Mouse (Mus musculus): ENCODE data around the gene Eef2k. TPM values are rescaled to one million over a fixed set of nuclear protein-coding genes. Genes with fewer than 3 reads are reported as not detected.

Gene Eef2k
- polyA plus RNA-seq, 1 experiment from 2014 or later, result 40.3 TPM

DNA sequence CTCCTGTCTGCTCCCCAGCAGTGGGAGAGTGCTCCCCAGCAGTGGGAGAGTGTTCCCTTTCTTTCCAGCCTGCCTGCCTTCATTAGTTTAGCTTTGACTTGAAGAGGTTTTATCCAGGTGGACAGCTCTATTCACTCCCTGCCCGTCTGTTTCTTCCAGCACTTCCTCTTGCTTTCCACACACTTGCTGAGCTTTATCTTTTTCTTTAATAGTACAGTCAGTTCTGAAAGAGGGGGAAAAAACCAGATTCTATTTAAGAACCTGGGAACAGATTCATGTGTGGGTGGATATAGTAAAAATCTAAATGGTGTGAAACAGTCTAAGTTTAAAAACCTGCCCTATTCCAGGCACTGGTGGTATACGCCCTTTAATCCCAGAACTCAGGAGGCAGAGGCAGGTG is 17.5 kb upstream of the Eef2k start:
- Histone ChIP-seq H3K4me2 (ENCODE audit: low read length) (no peak overlapping the region), H3K36me3 (ENCODE audit: control insufficient read depth, insufficient read depth) (no peaks in the 10 kb centered on the region), H3K4me3 (replicated peaks; ENCODE audit: low read length) (no peak overlapping the region), H3K9ac (replicated peaks; ENCODE audit: low read depth, low read length) (no peak overlapping the region), H3K27me3 (replicated peaks; ENCODE audit: control insufficient read depth, insufficient read depth, low read length) (peaks cover 8% of the 10 kb centered on the region), H3K27ac (ENCODE audit: low read length) (no peak overlapping the region), H3K9me3 (ENCODE audit: control insufficient read depth, low read length) (no peaks in the 10 kb centered on the region), H3K4me1 (replicated peaks; ENCODE audit: control insufficient read depth, insufficient read depth, low read length) (no peaks in the 10 kb centered on the region)
- ATAC-seq, result no peak
- WGBS, result 62% methylated on average over 2 of the region's 2 CpGs

DNA sequence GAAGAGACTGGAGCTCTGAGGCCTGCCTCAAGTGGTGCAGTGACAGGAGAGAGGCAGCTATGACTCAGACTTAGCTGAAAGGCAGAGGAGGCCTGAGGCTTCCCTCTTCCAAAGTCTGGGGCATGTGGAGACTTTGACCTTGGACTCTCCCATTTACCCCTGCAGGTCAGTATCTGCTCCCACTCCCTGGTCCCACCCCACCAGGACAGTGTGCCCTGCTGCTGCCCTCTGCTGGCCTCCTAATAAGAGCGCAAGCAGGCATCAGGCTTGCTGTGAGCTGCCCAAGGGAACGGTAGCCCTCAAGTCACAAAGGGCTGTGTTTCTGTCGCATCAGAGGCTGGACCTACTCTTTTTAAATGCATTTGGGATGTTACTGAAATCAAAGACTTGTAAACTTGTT is 16.2 kb upstream of the Eef2k start:
- Histone ChIP-seq H3K27ac (ENCODE audit: low read length) (no peak overlapping the region), H3K4me2 (ENCODE audit: low read length) (no peak overlapping the region), H3K9ac (replicated peaks; ENCODE audit: low read depth, low read length) (no peak overlapping the region), H3K36me3 (ENCODE audit: control insufficient read depth, insufficient read depth) (no peaks in the 10 kb centered on the region), H3K4me3 (replicated peaks; ENCODE audit: low read length) (no peak overlapping the region), H3K4me1 (replicated peaks; ENCODE audit: control insufficient read depth, insufficient read depth, low read length) (peaks cover 9% of the 10 kb centered on the region), H3K27me3 (replicated peaks; ENCODE audit: control insufficient read depth, insufficient read depth, low read length) (peaks cover 9% of the 10 kb centered on the region), H3K9me3 (ENCODE audit: control insufficient read depth, low read length) (no peaks in the 10 kb centered on the region)
- no peak for ATAC-seq
- 7% methylated on average over 3 of the region's 3 CpGs for WGBS

DNA sequence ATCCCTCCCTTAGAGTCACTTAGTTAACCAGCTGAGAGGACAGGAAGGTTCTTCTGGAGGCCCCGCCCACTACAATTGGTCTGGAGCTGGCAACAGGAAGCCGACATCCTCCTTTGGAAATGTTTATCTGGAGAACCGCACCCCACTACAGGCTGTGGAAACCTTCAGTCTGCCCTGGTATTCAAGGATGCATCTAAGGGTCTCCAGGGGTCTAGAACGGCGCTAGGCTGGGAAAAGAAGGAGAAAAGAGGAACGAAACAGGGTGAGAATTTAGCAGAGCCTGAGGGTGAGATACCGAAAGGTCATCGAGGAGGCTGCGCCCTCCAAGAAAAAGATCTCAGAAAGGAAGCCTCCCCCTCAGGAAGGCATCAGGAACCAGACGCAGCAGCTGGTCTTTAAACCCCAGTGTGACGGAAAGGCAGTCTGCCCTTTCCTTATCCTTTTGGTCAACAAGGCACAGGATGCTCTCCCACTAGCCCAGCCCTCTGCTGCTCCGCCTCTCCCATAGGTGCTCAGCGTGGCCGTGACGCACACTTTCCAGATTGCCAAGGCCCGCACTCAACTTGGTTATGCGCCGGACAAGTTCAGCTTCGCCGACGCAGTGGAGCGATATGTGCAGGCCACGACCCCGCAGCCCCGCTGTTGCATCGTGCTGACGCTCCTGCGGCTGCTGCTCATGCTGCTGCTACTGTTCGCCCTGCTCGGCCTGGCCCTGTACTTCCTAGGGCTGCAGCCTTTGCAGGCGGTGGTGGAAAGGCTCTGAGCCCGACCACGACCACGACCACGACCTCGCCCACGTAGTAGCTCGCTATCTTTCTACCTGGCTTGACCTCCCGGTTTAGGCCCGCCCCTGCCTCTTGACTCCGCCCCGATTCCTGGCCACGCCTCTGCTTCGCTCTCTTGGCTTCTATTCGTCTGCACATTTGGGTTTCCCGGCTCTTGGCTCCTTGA is 11.9 kb upstream of the Eef2k start:
- H3K9me3 ChIP-seq (ENCODE audit: control insufficient read depth, low read length), result no peaks in the 10 kb centered on the region
- H3K4me2 ChIP-seq (ENCODE audit: low read length), result peak overlapping the region; percentile 90
- H3K27ac ChIP-seq (ENCODE audit: low read length), result peak overlapping the region; percentile 30; the same call in 1 of the 2 replicates
- peaks cover 10% of the 10 kb centered on the region for H3K27me3 ChIP-seq (replicated peaks; ENCODE audit: control insufficient read depth, insufficient read depth, low read length)
- WGBS, result 1% methylated on average over 46 of the region's 46 CpGs
- H3K9ac ChIP-seq (replicated peaks; ENCODE audit: low read depth, low read length), result peak overlapping the region; percentile 71
- H3K4me3 ChIP-seq (replicated peaks; ENCODE audit: low read length), result peak overlapping the region; percentile 64
- H3K36me3 ChIP-seq (ENCODE audit: control insufficient read depth, insufficient read depth), result no peaks in the 10 kb centered on the region
- peaks cover 14% of the 10 kb centered on the region for H3K4me1 ChIP-seq (replicated peaks; ENCODE audit: control insufficient read depth, insufficient read depth, low read length)
- 0 out of 2 replicates have a peak, but pooled peaks have one; percentile 4 for ATAC-seq

DNA sequence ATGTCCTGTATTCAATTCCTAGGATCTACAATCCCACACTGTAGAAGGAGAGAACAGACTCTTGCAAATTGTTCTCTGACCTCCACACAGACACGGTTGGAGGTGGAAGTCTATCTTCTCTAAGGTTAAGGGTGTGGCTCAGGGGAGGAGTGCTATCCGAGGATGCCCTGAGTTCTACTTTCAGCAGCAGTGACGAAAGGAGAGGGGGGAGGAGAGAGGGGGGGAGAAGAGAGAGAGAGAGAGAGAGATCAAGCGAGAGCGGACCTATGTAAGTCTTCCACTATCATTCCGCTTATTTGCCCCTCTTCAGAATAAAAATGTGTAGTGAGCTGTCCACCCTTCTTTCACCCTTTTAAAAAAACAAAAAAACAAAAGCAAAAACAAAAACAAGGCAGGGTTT is 8.2 kb upstream of the Eef2k start:
- no peak for ATAC-seq
- H3K9me3 ChIP-seq (ENCODE audit: control insufficient read depth, low read length), result no peaks in the 10 kb centered on the region
- peak overlapping the region; percentile 28 for H3K9ac ChIP-seq (replicated peaks; ENCODE audit: low read depth, low read length)
- no peaks in the 10 kb centered on the region for H3K36me3 ChIP-seq (ENCODE audit: control insufficient read depth, insufficient read depth)
- H3K27me3 ChIP-seq (replicated peaks; ENCODE audit: control insufficient read depth, insufficient read depth, low read length), result peaks cover 9% of the 10 kb centered on the region
- 44% methylated on average over 6 of the region's 6 CpGs for WGBS
- H3K27ac ChIP-seq (ENCODE audit: low read length), result peak overlapping the region; percentile 51
- H3K4me3 ChIP-seq (replicated peaks; ENCODE audit: low read length), result peak overlapping the region; percentile 51
- peaks cover 16% of the 10 kb centered on the region for H3K4me1 ChIP-seq (replicated peaks; ENCODE audit: control insufficient read depth, insufficient read depth, low read length)
- H3K4me2 ChIP-seq (ENCODE audit: low read length), result peak overlapping the region; percentile 62

DNA sequence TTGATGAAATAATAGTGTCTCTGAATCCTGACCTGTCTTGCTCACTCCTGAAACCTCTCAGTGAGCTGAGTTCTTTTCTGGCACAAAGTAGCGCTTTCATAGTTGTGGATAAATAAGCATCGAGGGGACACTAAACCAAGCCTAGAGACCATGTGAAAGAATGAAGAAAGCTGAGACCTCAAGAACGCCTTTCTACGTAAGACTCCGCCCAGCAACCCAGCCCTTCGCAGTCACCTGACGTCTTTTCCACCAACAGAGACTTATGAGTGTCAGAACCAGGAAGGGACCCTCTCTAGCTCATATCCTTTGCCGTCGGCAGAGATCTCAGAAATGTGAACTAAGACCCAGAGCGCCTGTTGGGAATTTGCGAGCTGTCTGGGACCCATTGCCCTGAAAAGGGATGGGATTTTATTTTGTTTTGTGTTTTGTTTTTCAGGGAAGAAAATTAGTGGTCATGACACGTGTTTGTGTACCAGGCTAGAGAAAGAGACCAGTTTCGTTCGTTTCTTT is 7.7 kb upstream of the Eef2k start:
- peaks cover 16% of the 10 kb centered on the region for H3K4me1 ChIP-seq (replicated peaks; ENCODE audit: control insufficient read depth, insufficient read depth, low read length)
- H3K27ac ChIP-seq (ENCODE audit: low read length), result peak overlapping the region; percentile 51
- 4% methylated on average over 14 of the region's 14 CpGs for WGBS
- peak overlapping the region; percentile 51 for H3K4me3 ChIP-seq (replicated peaks; ENCODE audit: low read length)
- H3K9me3 ChIP-seq (ENCODE audit: control insufficient read depth, low read length), result no peaks in the 10 kb centered on the region
- peaks cover 4% of the 10 kb centered on the region for H3K27me3 ChIP-seq (replicated peaks; ENCODE audit: control insufficient read depth, insufficient read depth, low read length)
- H3K9ac ChIP-seq (replicated peaks; ENCODE audit: low read depth, low read length), result peak overlapping the region; percentile 28
- ATAC-seq, result peak; percentile 88
- H3K4me2 ChIP-seq (ENCODE audit: low read length), result peak overlapping the region; percentile 62
- H3K36me3 ChIP-seq (ENCODE audit: control insufficient read depth, insufficient read depth), result no peaks in the 10 kb centered on the region

DNA sequence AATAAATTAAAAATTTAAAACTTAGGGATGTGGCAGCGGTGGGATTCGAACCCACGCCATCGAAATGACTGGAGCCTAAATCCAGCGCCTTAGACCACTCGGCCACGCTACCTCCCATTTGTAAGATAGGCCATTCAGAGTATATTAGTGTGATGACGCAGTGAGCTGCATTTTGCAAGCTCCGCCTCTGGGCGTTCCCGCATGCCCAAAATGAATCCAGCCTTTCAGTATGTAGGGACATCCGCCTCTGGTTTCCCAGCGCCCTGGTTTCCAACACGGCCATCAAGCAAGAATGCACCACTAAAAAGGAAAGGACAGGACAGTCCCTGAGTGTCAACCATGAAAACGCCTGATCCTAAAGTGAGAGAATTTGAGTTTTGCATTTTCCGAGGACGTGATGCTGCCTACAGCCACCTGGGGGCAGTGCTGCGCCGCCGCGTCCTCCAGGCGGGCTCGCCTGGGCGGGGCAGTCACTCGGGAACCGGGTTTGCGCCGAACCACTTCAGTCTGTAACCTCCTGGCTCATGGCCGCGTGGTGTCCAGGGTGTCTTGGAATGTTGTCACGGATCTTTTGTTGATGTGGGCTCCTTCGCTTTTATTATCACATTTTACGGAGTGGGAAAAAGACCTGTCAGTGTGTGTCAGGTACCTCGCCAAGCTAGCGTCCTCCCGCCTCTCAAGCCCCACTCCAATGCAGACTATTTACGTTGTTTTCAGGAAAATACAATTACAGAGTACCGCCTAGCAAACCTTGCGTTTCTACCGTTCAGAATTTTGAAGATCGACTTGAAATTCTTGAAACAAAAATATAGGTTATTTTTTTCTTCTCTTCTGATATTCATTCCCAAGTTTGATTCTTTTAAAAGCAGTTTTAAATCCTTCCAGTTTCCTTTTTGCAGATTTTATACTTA is 6.9 kb upstream of the Eef2k start:
- Histone ChIP-seq H3K9ac (replicated peaks; ENCODE audit: low read depth, low read length) (peak overlapping the region; percentile 55), H3K4me2 (ENCODE audit: low read length) (peak overlapping the region; percentile 62), H3K9me3 (ENCODE audit: control insufficient read depth, low read length) (no peaks in the 10 kb centered on the region), H3K4me1 (replicated peaks; ENCODE audit: control insufficient read depth, insufficient read depth, low read length) (peaks cover 11% of the 10 kb centered on the region), H3K27ac (ENCODE audit: low read length) (peak overlapping the region; percentile 68), H3K36me3 (ENCODE audit: control insufficient read depth, insufficient read depth) (no peaks in the 10 kb centered on the region), H3K4me3 (replicated peaks; ENCODE audit: low read length) (peak overlapping the region; percentile 51), H3K27me3 (replicated peaks; ENCODE audit: control insufficient read depth, insufficient read depth, low read length) (peaks cover 2% of the 10 kb centered on the region; the same call in 1 of the 2 replicates)
- peak; percentile 88 for ATAC-seq
- WGBS, result under 1% methylated on average over 41 of the region's 41 CpGs

DNA sequence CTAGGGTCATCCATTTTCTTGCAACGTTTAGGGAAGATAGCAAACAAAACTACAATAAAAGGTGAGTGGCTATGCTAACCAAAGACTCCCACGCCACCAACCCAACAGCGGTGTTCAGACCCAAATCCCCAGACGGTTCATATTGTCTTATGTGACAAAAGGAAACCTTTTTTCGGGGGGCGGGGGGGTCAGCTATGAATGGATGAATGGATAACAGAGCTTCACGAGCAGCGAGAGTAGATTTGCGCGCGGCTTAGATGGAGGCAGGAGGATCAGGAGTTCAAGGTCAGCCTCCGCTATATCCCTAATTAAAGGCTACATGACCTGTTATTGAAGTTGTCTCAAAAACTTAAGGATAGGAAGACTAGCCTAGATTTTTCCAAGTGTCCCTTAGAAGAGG is 6.3 kb upstream of the Eef2k start:
- 3% methylated on average over 12 of the region's 12 CpGs for WGBS
- H3K4me3 ChIP-seq (replicated peaks; ENCODE audit: low read length), result peak overlapping the region; percentile 51
- peak overlapping the region; percentile 59 for H3K4me2 ChIP-seq (ENCODE audit: low read length)
- peak overlapping the region; percentile 55 for H3K9ac ChIP-seq (replicated peaks; ENCODE audit: low read depth, low read length)
- H3K4me1 ChIP-seq (replicated peaks; ENCODE audit: control insufficient read depth, insufficient read depth, low read length), result peaks cover 7% of the 10 kb centered on the region
- H3K9me3 ChIP-seq (ENCODE audit: control insufficient read depth, low read length), result no peaks in the 10 kb centered on the region
- peak overlapping the region; percentile 64 for H3K27ac ChIP-seq (ENCODE audit: low read length)
- ATAC-seq, result no peak
- H3K27me3 ChIP-seq (replicated peaks; ENCODE audit: control insufficient read depth, insufficient read depth, low read length), result peaks cover 2% of the 10 kb centered on the region; the same call in 1 of the 2 replicates
- no peaks in the 10 kb centered on the region for H3K36me3 ChIP-seq (ENCODE audit: control insufficient read depth, insufficient read depth)

DNA sequence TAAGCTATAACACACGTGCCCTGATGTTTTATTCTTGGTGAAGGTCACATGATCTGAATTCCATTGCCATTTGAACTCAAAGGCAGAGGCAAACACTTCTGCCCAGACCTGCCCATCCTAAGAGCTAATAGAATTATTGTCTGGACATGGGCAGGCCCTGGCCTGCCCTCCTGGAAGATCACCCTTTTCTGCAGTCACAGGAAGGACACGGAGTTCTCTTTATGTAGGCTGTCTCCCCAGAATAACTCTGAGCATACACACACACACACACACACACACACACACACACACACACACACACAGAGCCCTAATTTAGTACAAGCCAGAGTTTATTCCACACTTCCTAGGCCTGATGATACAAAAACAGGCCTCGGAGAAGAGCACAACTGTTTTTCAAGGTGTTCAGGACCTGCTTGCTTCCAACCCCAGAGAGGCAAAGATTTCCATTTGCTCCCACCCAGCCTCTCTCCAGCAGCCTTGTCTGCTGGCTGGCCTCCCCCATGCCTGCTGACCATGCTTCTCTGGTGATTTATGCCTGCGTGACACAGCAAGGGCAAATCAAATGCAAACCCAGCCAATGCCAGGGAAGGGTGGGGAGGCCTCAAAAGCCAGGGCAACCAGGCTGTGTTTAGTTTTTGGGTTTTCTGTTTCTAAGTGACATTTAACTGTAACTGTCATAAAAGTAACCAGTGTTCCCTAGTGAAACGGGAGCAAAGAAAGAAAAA is 4.0 kb upstream of the Eef2k start:
- Histone ChIP-seq H3K4me2 (ENCODE audit: low read length) (no peak overlapping the region), H3K27ac (ENCODE audit: low read length) (no peak overlapping the region), H3K4me1 (replicated peaks; ENCODE audit: control insufficient read depth, insufficient read depth, low read length) (peaks cover 5% of the 10 kb centered on the region; the same call in 1 of the 2 replicates), H3K4me3 (replicated peaks; ENCODE audit: low read length) (no peak overlapping the region), H3K9me3 (ENCODE audit: control insufficient read depth, low read length) (no peaks in the 10 kb centered on the region), H3K36me3 (ENCODE audit: control insufficient read depth, insufficient read depth) (no peaks in the 10 kb centered on the region), H3K27me3 (replicated peaks; ENCODE audit: control insufficient read depth, insufficient read depth, low read length) (no peaks in the 10 kb centered on the region; the same call in 1 of the 2 replicates), H3K9ac (replicated peaks; ENCODE audit: low read depth, low read length) (no peak overlapping the region)
- ATAC-seq, result no peak
- WGBS, result 75% methylated on average over 5 of the region's 5 CpGs
